Mouse (Mus musculus) kidney, postnatal 0 days (tissue): ENCODE data around the gene Ccdc9. TPM values are rescaled to one million over a fixed set of nuclear protein-coding genes. Genes with fewer than 3 reads are reported as not detected.
A peak's percentile ranks its signal among the peaks of the same experiment; 100 is the strongest.

Source experiments
- ATAC-seq: fragments of 200-750 bp; cut with Nextera tagmentation; replicated peaks from 2 replicates; pipeline ENCODE4 v1.8.0; 2017; ENCODE audit warnings: low read depth, moderate number of reproducible peaks, moderate TSS enrichment, moderate library complexity; ENCODE audit not compliant: low FRiP score
- DNase-seq: peaks from one replicate; pipeline ENCODE4 v3.0.0-alpha.2; 2016; ENCODE audit warnings: low spot score
- H3K27ac ChIP-seq: fragments of 300-500 bp; sonication (generic); 2 replicates; pipeline ENCODE4 v1.5.1; 2014; ENCODE audit warnings: mild to moderate bottlenecking
- H3K27me3 ChIP-seq: fragments of 300-500 bp; sonication (generic); 2 replicates; pipeline ENCODE4 v1.6.1; 2014; ENCODE audit warnings: low read length, mixed read lengths; ENCODE audit not compliant: insufficient read depth
- H3K36me3 ChIP-seq: fragments of 300-500 bp; sonication (generic); 2 replicates; pipeline ENCODE4 v1.6.1; 2014; ENCODE audit warnings: low read length, mixed read lengths; ENCODE audit not compliant: insufficient read depth
- H3K4me1 ChIP-seq: fragments of 300-500 bp; sonication (generic); replicated peaks from 2 replicates; pipeline ENCODE4 v1.6.1; 2014; ENCODE audit warnings: antibody characterized with exemption, low read length, mixed read lengths; ENCODE audit not compliant: insufficient read depth
- H3K4me2 ChIP-seq: fragments of 300-500 bp; sonication (generic); 2 replicates; pipeline ENCODE4 v1.6.1; 2014; ENCODE audit warnings: mild to moderate bottlenecking, low read length, moderate library complexity, mixed read lengths
- H3K4me3 ChIP-seq: fragments of 300-500 bp; sonication (generic); replicated peaks from 2 replicates; pipeline ENCODE4 v1.5.1; 2014; ENCODE audit warnings: low read depth, low read length
- H3K9ac ChIP-seq: fragments of 300-500 bp; sonication (generic); 2 replicates; pipeline ENCODE4 v1.6.1; 2014; ENCODE audit warnings: low read depth, low read length
- H3K9me3 ChIP-seq: fragments of 300-500 bp; sonication (generic); replicated peaks from 2 replicates; pipeline ENCODE4 v1.6.1; 2016; ENCODE audit warnings: low read length, inconsistent platforms, mixed read lengths
- CTCF ChIP-seq: IDR thresholded peaks from 2 replicates; pipeline ENCODE4 v1.5.1; 2016; ENCODE audit warnings: antibody characterized with exemption, low read depth, mild to moderate bottlenecking, moderate library complexity
- WGBS: fragments of 180-500 bp; shearing (Covaris S2); extraction: QIAGEN DNeasy Blood & Tissue Kit; methylation state at CpG from one replicate; pipeline ENCODE4 v1.1.7; 2014; 5-methylcytosine and 5-hydroxymethylcytosine counted together
- polyA plus RNA-seq: library from polyadenylated mRNA; unstranded; fragments of >200 nt; fragmentation: Nextera tagmentation; extraction: Ambion mirVana; gene quantifications from 2 replicates; pipeline ENCODE4 v1.2.1, GENCODE M21; 2015

The Ccdc9 gene
- polyA plus RNA-seq, result 14.2 and 17.1 TPM in 2 replicates

DNA sequence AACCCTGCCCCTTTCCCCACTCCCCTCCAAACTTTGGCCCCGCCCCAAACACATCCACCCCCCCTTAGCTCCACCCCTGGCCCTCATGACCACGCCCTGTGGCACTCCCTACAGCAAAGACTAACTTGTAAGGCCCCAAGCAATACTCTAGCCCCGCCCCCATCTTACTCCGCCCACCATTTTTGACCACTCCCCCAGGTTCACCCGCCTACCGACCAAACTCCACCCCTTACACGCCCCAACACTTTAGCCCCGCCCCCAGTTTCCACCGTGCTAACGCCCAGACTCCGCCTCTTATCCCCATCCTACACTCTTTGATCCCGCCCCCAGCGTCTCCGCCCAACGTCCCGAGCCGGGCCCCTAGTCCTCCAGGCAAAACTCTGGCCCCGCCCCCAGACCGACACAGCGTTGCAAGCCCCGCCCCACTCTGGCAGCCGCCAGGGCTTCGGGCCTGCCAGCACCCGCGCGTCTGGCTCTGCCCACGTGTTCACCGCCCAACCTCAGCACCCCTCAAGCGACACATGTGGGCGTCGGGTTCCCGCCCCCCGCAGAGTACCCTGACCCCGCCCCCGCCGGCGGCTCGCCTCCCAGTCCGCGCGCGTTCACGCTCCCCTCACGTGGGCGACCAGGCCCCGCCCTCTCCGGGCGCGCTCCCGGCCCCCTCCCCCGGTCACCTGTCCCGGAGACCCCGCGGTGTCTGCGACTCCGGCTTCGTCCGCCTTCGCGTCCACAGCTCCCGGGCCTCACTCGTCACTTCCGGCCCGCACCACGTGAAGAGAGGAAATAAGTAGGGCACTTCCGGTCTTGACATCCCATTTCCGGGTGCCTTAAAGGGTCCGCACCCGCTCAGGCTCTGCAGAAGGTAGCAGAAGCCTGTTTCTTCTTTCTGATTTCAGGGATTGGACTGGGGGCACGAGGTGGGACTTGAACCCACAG lies at the start of gene Ccdc9:
TSS of gene Ccdc9 (minus strand) at position 770 of the 936 bp plus-strand sequence.
- H3K4me2 ChIP-seq, result peak within 1 kb of the TSS; percentile 70
- no peaks in the 10 kb centered on the region for H3K9me3 ChIP-seq
- WGBS, result 1% methylated on average over 69 of the region's 70 CpGs
- DNase-seq (peak; percentile 100), ATAC-seq (peak; percentile 89)
- no peak for TF ChIP-seq CTCF
- peak within 1 kb of the TSS; percentile 62 for H3K4me3 ChIP-seq
- H3K27ac ChIP-seq, result peak within 1 kb of the TSS; percentile 98
- H3K9ac ChIP-seq, result peak within 1 kb of the TSS; percentile 88
- peaks cover 18% of the 10 kb centered on the region for H3K36me3 ChIP-seq
- H3K27me3 ChIP-seq, result no peaks in the 10 kb centered on the region
- H3K4me1 ChIP-seq, result no peaks in the 10 kb centered on the region

DNA sequence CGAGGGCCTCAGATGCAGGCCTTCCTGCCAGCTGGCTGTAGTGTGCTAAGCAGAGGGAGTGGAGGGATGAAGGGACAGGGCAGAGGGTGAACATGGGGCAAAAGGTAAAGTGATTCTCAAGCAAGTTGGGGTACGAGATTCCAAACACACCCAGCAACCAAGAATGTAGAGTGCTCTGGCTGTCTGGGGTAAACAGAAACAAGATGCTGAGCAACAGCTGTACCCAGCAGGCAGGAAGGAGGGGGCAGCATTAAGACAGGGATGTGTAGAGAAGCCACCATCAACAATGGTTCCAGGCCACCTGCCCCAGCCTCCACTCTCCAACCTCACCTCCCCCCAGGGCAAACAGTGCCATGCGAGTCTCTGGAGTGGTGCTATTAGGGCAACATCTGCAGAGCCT lies 42.6 kb upstream of the Ccdc9 start:
- Histone ChIP-seq H3K4me1 (peaks cover 4% of the 10 kb centered on the region), H3K9me3 (no peaks in the 10 kb centered on the region), H3K27me3 (no peaks in the 10 kb centered on the region), H3K4me3 (no peak overlapping the region), H3K36me3 (peaks cover 35% of the 10 kb centered on the region), H3K9ac (no peak overlapping the region), H3K4me2 (no peak overlapping the region), H3K27ac (no peak overlapping the region)
- no peak for TF ChIP-seq CTCF
- DNase-seq, result no peak
- ATAC-seq, result no peak
- WGBS, result 53% methylated on average over 3 of the region's 3 CpGs

DNA sequence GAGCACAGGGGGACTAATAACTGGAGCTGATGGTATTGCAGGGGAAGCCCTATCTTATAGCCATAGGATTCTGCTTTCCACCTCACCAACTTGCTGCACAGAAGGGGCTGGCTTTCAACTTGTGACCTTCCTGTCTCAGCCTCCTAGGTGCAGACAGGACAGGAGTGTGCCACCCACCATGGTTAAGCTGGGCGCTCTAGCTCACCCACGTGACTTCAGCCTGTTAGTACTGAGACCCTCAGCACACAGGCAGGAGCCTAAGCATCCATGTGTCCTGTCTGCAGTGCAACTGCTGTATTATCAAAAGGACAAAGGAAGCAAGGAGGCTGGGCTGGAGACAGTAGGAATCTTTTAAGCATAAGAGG lies 40.0 kb upstream of the Ccdc9 start:
- Histone ChIP-seq H3K27me3 (no peaks in the 10 kb centered on the region), H3K27ac (no peak overlapping the region), H3K4me2 (no peak overlapping the region), H3K4me3 (no peak overlapping the region), H3K9me3 (no peaks in the 10 kb centered on the region), H3K4me1 (peaks cover 4% of the 10 kb centered on the region), H3K36me3 (peaks cover 22% of the 10 kb centered on the region), H3K9ac (no peak overlapping the region)
- 84% methylated on average over 2 of the region's 2 CpGs for WGBS
- peak; percentile 50 for ATAC-seq
- DNase-seq, result no peak
- no peak for TF ChIP-seq CTCF

DNA sequence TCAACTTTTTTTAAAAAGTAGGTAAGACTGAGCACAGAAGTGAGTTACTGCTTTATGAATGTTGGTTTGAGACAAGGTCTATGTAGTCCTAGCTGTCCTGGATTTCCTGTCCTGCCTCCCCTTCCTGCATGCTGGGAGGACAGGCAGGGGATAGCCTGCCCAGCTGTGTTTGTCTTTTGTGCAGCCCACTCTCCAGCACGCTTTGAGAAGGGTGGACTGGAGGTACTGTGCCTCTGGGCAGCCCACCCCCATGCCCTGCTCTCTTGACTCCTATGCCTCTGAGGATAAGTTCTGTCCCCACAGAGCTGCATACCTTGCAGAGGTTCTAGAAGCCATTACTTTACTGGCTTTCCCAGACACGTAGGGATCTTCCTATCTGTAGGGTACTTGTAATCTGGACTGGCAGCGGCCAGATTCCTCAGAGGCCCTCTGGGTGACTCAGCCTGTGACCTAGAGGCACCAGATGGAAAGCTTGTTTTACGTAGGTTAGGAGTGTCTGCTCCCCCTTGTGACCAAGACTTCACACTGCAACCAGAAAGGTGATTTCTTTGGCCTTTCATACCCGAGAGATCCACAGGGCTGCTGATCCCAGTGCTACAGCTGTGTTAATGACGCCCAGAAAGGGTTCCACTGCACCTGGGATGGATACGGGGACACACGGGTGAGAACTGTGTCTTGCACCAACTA lies 39.5 kb upstream of the Ccdc9 start:
- Histone ChIP-seq H3K4me1 (peaks cover 4% of the 10 kb centered on the region), H3K27ac (peak overlapping the region; percentile 70; the same call in 1 of the 2 replicates), H3K4me3 (no peak overlapping the region), H3K36me3 (peaks cover 22% of the 10 kb centered on the region), H3K27me3 (no peaks in the 10 kb centered on the region), H3K9ac (no peak overlapping the region), H3K4me2 (no peak overlapping the region), H3K9me3 (no peaks in the 10 kb centered on the region)
- 14% methylated on average over 8 of the region's 8 CpGs for WGBS
- peak; percentile 93 for DNase-seq
- peak; percentile 86 for TF ChIP-seq CTCF
- ATAC-seq, result peak; percentile 84

DNA sequence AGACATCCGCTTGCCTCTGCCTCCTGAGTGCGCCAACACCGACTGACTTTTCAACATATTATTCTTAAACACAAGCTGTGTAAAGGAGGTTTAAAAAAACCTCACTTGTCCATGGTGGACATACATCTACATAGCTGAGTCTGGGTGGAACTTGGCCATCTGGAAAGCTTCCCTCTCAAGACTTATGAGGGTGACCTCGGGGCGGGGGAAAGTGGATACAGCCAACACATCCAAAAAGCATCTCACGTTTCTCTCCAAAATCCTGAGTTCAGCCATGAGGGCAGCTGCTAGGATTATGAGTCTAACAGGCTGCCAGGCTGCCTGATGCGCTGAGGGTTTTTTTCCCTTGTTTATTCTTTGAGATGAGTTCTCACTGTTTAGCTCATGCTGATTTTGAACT lies 38.1 kb upstream of the Ccdc9 start:
- ATAC-seq, result no peak
- peak; percentile 58 for DNase-seq
- H3K36me3 ChIP-seq, result peaks cover 14% of the 10 kb centered on the region; the same call in 1 of the 2 replicates
- no peak overlapping the region for H3K4me2 ChIP-seq
- no peak overlapping the region for H3K4me3 ChIP-seq
- no peak for TF ChIP-seq CTCF
- H3K27ac ChIP-seq, result 0 out of 2 replicates have a peak overlapping the region, but pooled peaks have one; percentile 36
- no peaks in the 10 kb centered on the region for H3K27me3 ChIP-seq
- WGBS, result 49% methylated on average over 7 of the region's 7 CpGs
- no peaks in the 10 kb centered on the region for H3K9me3 ChIP-seq
- H3K9ac ChIP-seq, result no peak overlapping the region
- H3K4me1 ChIP-seq, result peaks cover 4% of the 10 kb centered on the region

DNA sequence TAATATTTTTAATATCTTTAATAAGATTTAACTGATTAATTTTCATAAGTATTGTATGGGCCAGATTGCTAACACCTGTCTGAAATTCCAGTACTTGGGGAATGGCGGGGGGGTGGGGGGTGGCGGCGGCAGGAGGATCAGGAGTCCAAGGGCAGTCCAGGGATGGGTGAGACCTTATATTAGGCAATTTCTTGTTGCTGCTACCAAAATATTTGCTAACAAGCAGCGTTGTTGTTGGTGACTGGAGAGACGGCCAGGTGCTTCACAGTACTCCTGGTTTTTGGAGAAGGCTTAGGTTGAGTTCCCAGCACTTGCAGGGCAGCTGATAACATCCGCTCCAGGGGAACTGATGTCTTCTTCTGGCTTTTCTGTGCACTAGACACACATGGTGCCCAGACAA lies 33.9 kb upstream of the Ccdc9 start:
- Histone ChIP-seq H3K9ac (no peak overlapping the region), H3K27me3 (no peaks in the 10 kb centered on the region), H3K4me1 (no peaks in the 10 kb centered on the region), H3K36me3 (0 out of 2 replicates have a peak, but pooled peaks cover 6% of the 10 kb centered on the region), H3K27ac (no peak overlapping the region), H3K4me3 (no peak overlapping the region), H3K4me2 (no peak overlapping the region), H3K9me3 (no peaks in the 10 kb centered on the region)
- 93% methylated on average over 6 of the region's 6 CpGs for WGBS
- TF ChIP-seq CTCF, result no peak
- DNase-seq (no peak), ATAC-seq (no peak)
